Mouse (Mus musculus): ENCODE data around the gene Ezh2. TPM values are rescaled to one million over a fixed set of nuclear protein-coding genes. Genes with fewer than 3 reads are reported as not detected.

Gene Ezh2
- polyA plus RNA-seq, 1 experiment from 2014 or later, result 54.5 TPM

GRCm38 (mm10) chr6:47560846-47561245 lies 34.3 kb downstream of the Ezh2 start:
- H3K4me2 ChIP-seq (ENCODE audit: low read length), result no peak overlapping the region
- H3K27me3 ChIP-seq (ENCODE audit: control insufficient read depth, insufficient read depth, low read depth, low read length), result no peaks in the 10 kb centered on the region
- peaks cover 8% of the 10 kb centered on the region; the same call in 1 of the 2 replicates for H3K36me3 ChIP-seq (ENCODE audit: control insufficient read depth, insufficient read depth, low read length)
- no peak overlapping the region for H3K9ac ChIP-seq (ENCODE audit: low read depth, low read length)
- H3K27ac ChIP-seq (ENCODE audit: low read length), result no peak overlapping the region
- WGBS, result 98% methylated on average over 2 of the region's 2 CpGs
- H3K4me3 ChIP-seq (ENCODE audit: low read depth, low read length), result no peak overlapping the region
- ATAC-seq, result no peak
- no peaks in the 10 kb centered on the region for H3K9me3 ChIP-seq (replicated peaks; ENCODE audit: control insufficient read depth, low read length, poor library complexity, severe bottlenecking)
- H3K4me1 ChIP-seq (ENCODE audit: control insufficient read depth, insufficient read depth, low read length), result no peaks in the 10 kb centered on the region; the same call in 1 of the 2 replicates

GRCm38 (mm10) chr6:47560407-47560806 lies 34.7 kb downstream of the Ezh2 start:
- no peak overlapping the region for H3K27ac ChIP-seq (ENCODE audit: low read length)
- peaks cover 12% of the 10 kb centered on the region; the same call in 1 of the 2 replicates for H3K36me3 ChIP-seq (ENCODE audit: control insufficient read depth, insufficient read depth, low read length)
- no peaks in the 10 kb centered on the region for H3K27me3 ChIP-seq (ENCODE audit: control insufficient read depth, insufficient read depth, low read depth, low read length)
- no peak overlapping the region for H3K9ac ChIP-seq (ENCODE audit: low read depth, low read length)
- no peak overlapping the region for H3K4me2 ChIP-seq (ENCODE audit: low read length)
- H3K4me1 ChIP-seq (ENCODE audit: control insufficient read depth, insufficient read depth, low read length), result no peaks in the 10 kb centered on the region
- H3K4me3 ChIP-seq (ENCODE audit: low read depth, low read length), result no peak overlapping the region
- no peak for ATAC-seq
- no peaks in the 10 kb centered on the region for H3K9me3 ChIP-seq (replicated peaks; ENCODE audit: control insufficient read depth, low read length, poor library complexity, severe bottlenecking)

GRCm38 (mm10) chr6:47559287-47559686 lies 35.9 kb downstream of the Ezh2 start:
- no peak overlapping the region for H3K4me3 ChIP-seq (ENCODE audit: low read depth, low read length)
- H3K36me3 ChIP-seq (ENCODE audit: control insufficient read depth, insufficient read depth, low read length), result peaks cover 17% of the 10 kb centered on the region
- H3K4me1 ChIP-seq (ENCODE audit: control insufficient read depth, insufficient read depth, low read length), result no peaks in the 10 kb centered on the region
- H3K27ac ChIP-seq (ENCODE audit: low read length), result no peak overlapping the region
- ATAC-seq, result no peak
- no peaks in the 10 kb centered on the region for H3K27me3 ChIP-seq (ENCODE audit: control insufficient read depth, insufficient read depth, low read depth, low read length)
- no peak overlapping the region for H3K9ac ChIP-seq (ENCODE audit: low read depth, low read length)
- H3K9me3 ChIP-seq (replicated peaks; ENCODE audit: control insufficient read depth, low read length, poor library complexity, severe bottlenecking), result no peaks in the 10 kb centered on the region
- 80% methylated on average over 2 of the region's 2 CpGs for WGBS
- no peak overlapping the region for H3K4me2 ChIP-seq (ENCODE audit: low read length)

- Histone ChIP-seq H3K4me1 (ENCODE audit: control insufficient read depth, insufficient read depth, low read length) (no peaks in the 10 kb centered on the region), H3K4me3 (ENCODE audit: low read depth, low read length) (no peak overlapping the region), H3K27ac (ENCODE audit: low read length) (no peak overlapping the region), H3K4me2 (ENCODE audit: low read length) (no peak overlapping the region), H3K9ac (ENCODE audit: low read depth, low read length) (no peak overlapping the region), H3K36me3 (ENCODE audit: control insufficient read depth, insufficient read depth, low read length) (peaks cover 31% of the 10 kb centered on the region), H3K27me3 (ENCODE audit: control insufficient read depth, insufficient read depth, low read depth, low read length) (no peaks in the 10 kb centered on the region), H3K9me3 (replicated peaks; ENCODE audit: control insufficient read depth, low read length, poor library complexity, severe bottlenecking) (no peaks in the 10 kb centered on the region)
- 92% methylated on average over 4 of the region's 4 CpGs for WGBS
- no peak for ATAC-seq
These were observed 42.9 kb downstream of the Ezh2 start for GRCm38 (mm10) chr6:47552280-47552679.

- Histone ChIP-seq H3K4me2 (ENCODE audit: low read length) (no peak overlapping the region), H3K36me3 (ENCODE audit: control insufficient read depth, insufficient read depth, low read length) (peaks cover 21% of the 10 kb centered on the region), H3K4me1 (ENCODE audit: control insufficient read depth, insufficient read depth, low read length) (no peaks in the 10 kb centered on the region), H3K27ac (ENCODE audit: low read length) (no peak overlapping the region), H3K9ac (ENCODE audit: low read depth, low read length) (no peak overlapping the region), H3K27me3 (ENCODE audit: control insufficient read depth, insufficient read depth, low read depth, low read length) (no peaks in the 10 kb centered on the region), H3K4me3 (ENCODE audit: low read depth, low read length) (no peak overlapping the region), H3K9me3 (replicated peaks; ENCODE audit: control insufficient read depth, low read length, poor library complexity, severe bottlenecking) (no peaks in the 10 kb centered on the region)
- WGBS, result 86% methylated on average over 5 of the region's 5 CpGs
- ATAC-seq, result no peak
These were observed 59.8 kb downstream of the Ezh2 start for GRCm38 (mm10) chr6:47535333-47535732.

GRCm38 (mm10) chr6:47532547-47532946 lies 62.6 kb downstream of the Ezh2 start:
- Histone ChIP-seq H3K36me3 (ENCODE audit: control insufficient read depth, insufficient read depth, low read length) (peaks cover 19% of the 10 kb centered on the region), H3K9ac (ENCODE audit: low read depth, low read length) (no peak overlapping the region), H3K9me3 (replicated peaks; ENCODE audit: control insufficient read depth, low read length, poor library complexity, severe bottlenecking) (no peaks in the 10 kb centered on the region), H3K4me3 (ENCODE audit: low read depth, low read length) (no peak overlapping the region), H3K4me2 (ENCODE audit: low read length) (no peak overlapping the region), H3K4me1 (ENCODE audit: control insufficient read depth, insufficient read depth, low read length) (no peaks in the 10 kb centered on the region), H3K27me3 (ENCODE audit: control insufficient read depth, insufficient read depth, low read depth, low read length) (no peaks in the 10 kb centered on the region), H3K27ac (ENCODE audit: low read length) (no peak overlapping the region)
- WGBS, result 86% methylated on average over 1 of the region's 1 CpGs
- no peak for ATAC-seq

GRCm38 (mm10) chr6:47527655-47528054 lies 67.5 kb downstream of the Ezh2 start:
- Histone ChIP-seq H3K27ac (ENCODE audit: low read length) (no peak overlapping the region), H3K36me3 (ENCODE audit: control insufficient read depth, insufficient read depth, low read length) (peaks cover 19% of the 10 kb centered on the region), H3K9me3 (replicated peaks; ENCODE audit: control insufficient read depth, low read length, poor library complexity, severe bottlenecking) (no peaks in the 10 kb centered on the region), H3K4me1 (ENCODE audit: control insufficient read depth, insufficient read depth, low read length) (no peaks in the 10 kb centered on the region), H3K9ac (ENCODE audit: low read depth, low read length) (no peak overlapping the region), H3K27me3 (ENCODE audit: control insufficient read depth, insufficient read depth, low read depth, low read length) (no peaks in the 10 kb centered on the region), H3K4me3 (ENCODE audit: low read depth, low read length) (no peak overlapping the region), H3K4me2 (ENCODE audit: low read length) (no peak overlapping the region)
- WGBS, result 93% methylated on average over 1 of the region's 1 CpGs
- ATAC-seq, result no peak

GRCm38 (mm10) chr6:47527129-47527528 lies 68.0 kb downstream of the Ezh2 start:
- H3K27ac ChIP-seq (ENCODE audit: low read length), result no peak overlapping the region
- no peak overlapping the region for H3K9ac ChIP-seq (ENCODE audit: low read depth, low read length)
- ATAC-seq, result no peak
- no peaks in the 10 kb centered on the region for H3K9me3 ChIP-seq (replicated peaks; ENCODE audit: control insufficient read depth, low read length, poor library complexity, severe bottlenecking)
- no peaks in the 10 kb centered on the region for H3K27me3 ChIP-seq (ENCODE audit: control insufficient read depth, insufficient read depth, low read depth, low read length)
- no peak overlapping the region for H3K4me3 ChIP-seq (ENCODE audit: low read depth, low read length)
- H3K4me2 ChIP-seq (ENCODE audit: low read length), result no peak overlapping the region
- WGBS, result 88% methylated on average over 2 of the region's 2 CpGs
- no peaks in the 10 kb centered on the region for H3K4me1 ChIP-seq (ENCODE audit: control insufficient read depth, insufficient read depth, low read length)
- peaks cover 16% of the 10 kb centered on the region for H3K36me3 ChIP-seq (ENCODE audit: control insufficient read depth, insufficient read depth, low read length)

GRCm38 (mm10) chr6:47526446-47526845 lies 68.7 kb downstream of the Ezh2 start:
- Histone ChIP-seq H3K4me3 (ENCODE audit: low read depth, low read length) (no peak overlapping the region), H3K9ac (ENCODE audit: low read depth, low read length) (no peak overlapping the region), H3K9me3 (replicated peaks; ENCODE audit: control insufficient read depth, low read length, poor library complexity, severe bottlenecking) (no peaks in the 10 kb centered on the region), H3K36me3 (ENCODE audit: control insufficient read depth, insufficient read depth, low read length) (peaks cover 12% of the 10 kb centered on the region), H3K27ac (ENCODE audit: low read length) (no peak overlapping the region), H3K4me2 (ENCODE audit: low read length) (no peak overlapping the region), H3K27me3 (ENCODE audit: control insufficient read depth, insufficient read depth, low read depth, low read length) (no peaks in the 10 kb centered on the region), H3K4me1 (ENCODE audit: control insufficient read depth, insufficient read depth, low read length) (no peaks in the 10 kb centered on the region)
- no peak for ATAC-seq
- 75% methylated on average over 4 of the region's 4 CpGs for WGBS

GRCm38 (mm10) chr6:47525041-47525440 lies 70.1 kb downstream of the Ezh2 start:
- no peak for ATAC-seq
- Histone ChIP-seq H3K36me3 (ENCODE audit: control insufficient read depth, insufficient read depth, low read length) (peaks cover 20% of the 10 kb centered on the region), H3K4me1 (ENCODE audit: control insufficient read depth, insufficient read depth, low read length) (no peaks in the 10 kb centered on the region), H3K27ac (ENCODE audit: low read length) (no peak overlapping the region), H3K27me3 (ENCODE audit: control insufficient read depth, insufficient read depth, low read depth, low read length) (no peaks in the 10 kb centered on the region), H3K4me2 (ENCODE audit: low read length) (no peak overlapping the region), H3K4me3 (ENCODE audit: low read depth, low read length) (no peak overlapping the region), H3K9ac (ENCODE audit: low read depth, low read length) (no peak overlapping the region), H3K9me3 (replicated peaks; ENCODE audit: control insufficient read depth, low read length, poor library complexity, severe bottlenecking) (no peaks in the 10 kb centered on the region)
- WGBS, result 87% methylated on average over 2 of the region's 2 CpGs

Data from midbrain, embryonic 16.5 days (tissue).